ENCODE assay signal across 16 mouse cellular contexts in the genomic region with DNA sequence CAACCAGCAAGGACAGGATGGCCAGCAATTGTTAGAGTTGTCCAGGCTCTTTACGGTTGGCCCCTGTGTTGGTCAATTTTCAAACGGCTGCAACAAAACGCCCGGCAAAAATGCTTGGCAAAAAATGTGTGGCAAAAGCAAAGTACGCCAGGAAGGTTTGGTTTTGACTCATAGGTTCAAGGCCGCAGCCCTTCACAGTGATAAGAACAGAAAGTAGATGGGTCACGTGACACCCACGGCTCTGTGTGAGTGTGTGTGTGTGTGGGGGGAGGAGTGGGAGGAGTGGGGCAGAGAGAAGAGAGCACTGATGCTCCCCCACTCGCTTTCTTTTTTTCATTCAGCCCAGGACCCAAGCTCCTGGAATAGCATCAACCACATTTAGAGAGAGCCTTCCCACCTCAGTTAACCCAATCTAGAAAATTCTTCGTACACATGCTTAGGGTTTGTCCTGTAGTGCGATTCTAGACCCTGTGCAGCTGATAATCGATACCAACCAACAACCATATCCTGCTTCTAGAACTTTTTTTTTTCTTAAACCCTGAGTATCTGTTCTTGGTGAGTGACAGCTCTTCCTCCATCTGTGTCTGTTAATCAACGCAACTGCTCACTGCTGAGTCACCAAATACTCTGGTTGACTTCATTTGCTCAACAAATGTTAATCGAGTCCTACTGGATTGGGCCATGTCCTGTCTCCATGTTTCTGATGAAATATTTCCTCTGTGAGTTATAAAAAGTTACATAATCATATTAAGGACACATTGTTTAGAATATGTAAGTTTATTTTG. TPM values are rescaled to one million over a fixed set of nuclear protein-coding genes. Genes with fewer than 3 reads are reported as not detected.
DNase-seq lines count a peak whose midpoint lies in the region; ATAC-seq lines count a peak whose summit lies in the region.
"Had no signal": no experiment of that assay in that cellular context is flagged by ENCODE, and none has a peak within 500 bp of the region (broad histone marks: within the 10 kb centered on the region; RNA-seq: fewer than 3 reads in every experiment).

No protein-coding gene starts in this region.

- no peak overlapping the region for H3K9ac ChIP-seq in midbrain, embryonic 15.5 days
- H3K9ac ChIP-seq: hindbrain, embryonic 13.5 days; liver, embryonic 13.5 days had no signal

- DNase-seq in midbrain, embryonic 10.5 days (ENCODE audit: low spot score): no peak
- DNase-seq in adipocyte (ENCODE audit: low spot score): peak; percentile 20
- peak; percentile 57 for DNase-seq in thymus, postnatal 4 days
- DNase-seq in right cerebral cortex, adult 2 months (ENCODE audit: low spot score in 2 of 2): no peak
- no peak for DNase-seq in spleen, adult 18-20 months
- DNase-seq in heart, postnatal 14 days: no peak
- DNase-seq: cerebellum, adult 2 months; liver, embryonic 13.5 days; lung, postnatal 36 days had no signal

- no peak for ATAC-seq in midbrain, embryonic 15.5 days (replicated peaks)
- peak; percentile 83 for ATAC-seq in inflammation-experienced regulatory T-cells, adult 6 months

- WGBS in midbrain, embryonic 10.5 days: 69% methylated on average over 14 of the region's 14 CpGs
- WGBS in midbrain, embryonic 15.5 days: 70% methylated on average over 14 of the region's 14 CpGs

- H3K27me3 ChIP-seq in midbrain, embryonic 10.5 days (ENCODE audit: low read depth, poor library complexity, severe bottlenecking): no peaks in the 10 kb centered on the region
- no peaks in the 10 kb centered on the region for H3K27me3 ChIP-seq in midbrain, embryonic 15.5 days (replicated peaks)
- H3K27me3 ChIP-seq: hindbrain, embryonic 13.5 days; liver, embryonic 13.5 days had no signal

- H3K4me2 ChIP-seq in midbrain, embryonic 15.5 days: no peak overlapping the region
- H3K4me2 ChIP-seq: hindbrain, embryonic 13.5 days; liver, embryonic 13.5 days had no signal

- H3K4me1 ChIP-seq in midbrain, embryonic 10.5 days: peaks cover 10% of the 10 kb centered on the region
- H3K4me1 ChIP-seq in midbrain, embryonic 15.5 days: no peaks in the 10 kb centered on the region
- H3K4me1 ChIP-seq: hindbrain, embryonic 13.5 days; liver, embryonic 13.5 days had no signal

- no peaks in the 10 kb centered on the region for H3K9me3 ChIP-seq in midbrain, embryonic 10.5 days (replicated peaks)
- no peaks in the 10 kb centered on the region for H3K9me3 ChIP-seq in midbrain, embryonic 15.5 days
- H3K9me3 ChIP-seq: hindbrain, embryonic 13.5 days; liver, embryonic 13.5 days had no signal

- intact Hi-C loops in heart, postnatal 14 days (cut with DNase I): no loop called here

- H3K27ac ChIP-seq in midbrain, embryonic 10.5 days (replicated peaks): peak overlapping the region; percentile 38; the same call in 1 of the 2 replicates
- no peak overlapping the region for H3K27ac ChIP-seq in midbrain, embryonic 15.5 days
- H3K27ac ChIP-seq: hindbrain, embryonic 13.5 days; liver, embryonic 13.5 days had no signal

- no peak overlapping the region for H3K4me3 ChIP-seq in midbrain, embryonic 10.5 days
- H3K4me3 ChIP-seq in midbrain, embryonic 15.5 days: no peak overlapping the region
- H3K4me3 ChIP-seq: hindbrain, embryonic 13.5 days; liver, embryonic 13.5 days; myocyte had no signal

- H3K36me3 ChIP-seq in midbrain, embryonic 10.5 days: no peaks in the 10 kb centered on the region
- no peaks in the 10 kb centered on the region for H3K36me3 ChIP-seq in midbrain, embryonic 15.5 days (replicated peaks)
- H3K36me3 ChIP-seq: hindbrain, embryonic 13.5 days; liver, embryonic 13.5 days had no signal

RNA-seq across cellular contexts. Expression of a gene that starts 4.5 kb away (rescaled TPM):
- not detected in 2 replicates for polyA plus RNA-seq in midbrain, embryonic 10.5 days (2016; fragmentation: Nextera tagmentation; extraction: Ambion mirVana)
- polyA plus RNA-seq in midbrain, embryonic 15.5 days (2015; fragmentation: Nextera tagmentation; extraction: Ambion mirVana): not detected in 2 replicates
- 1 to 10 TPM in 2 of 3 experiments, not detected in 1; 2.2 to 3.6 TPM for polyA plus RNA-seq in inflammation-experienced regulatory T-cells, adult 6 months (2017; shearing (Covaris generic))
- not detected for total RNA-seq in heart, postnatal 14 days (2021)
- total RNA-seq: heart, adult 8-10 months; left cerebral cortex, postnatal 10 days had no signal
- polyA plus RNA-seq: cerebellum, adult 2 months; hindbrain, embryonic 13.5 days; kidney, embryonic 16.5 days; liver, embryonic 13.5 days; myocyte had no signal

RNA-seq across cellular contexts. Expression of a gene that starts 37.1 kb away (rescaled TPM):
- 4.3 and 5.3 TPM in 2 replicates for polyA plus RNA-seq in midbrain, embryonic 10.5 days (2016; fragmentation: Nextera tagmentation; extraction: Ambion mirVana)
- polyA plus RNA-seq in midbrain, embryonic 15.5 days (2015; fragmentation: Nextera tagmentation; extraction: Ambion mirVana): 14.9 and 17.3 TPM in 2 replicates
- polyA plus RNA-seq in inflammation-experienced regulatory T-cells, adult 6 months (2017; shearing (Covaris generic)): not detected
- 1 to 10 TPM; 2.9 to 5.0 TPM for total RNA-seq in heart, postnatal 14 days (2021)

Comparison
In these comparisons a context has a peak if more than half of its experiments do, and no peak if none do; other contexts are left out.
1. DNase-seq: peak in adipocyte (single experiment) and thymus, postnatal 4 days (single experiment); none in midbrain, embryonic 10.5 days (single experiment), right cerebral cortex, adult 2 months (0 of 2), spleen, adult 18-20 months (0 of 2) and heart, postnatal 14 days (0 of 2).